Mouse (Mus musculus) liver, embryonic 12.5 days (tissue): Measurements from ENCODE around the gene Pacs1. TPM values are rescaled to one million over a fixed set of nuclear protein-coding genes. Genes with fewer than 3 reads are reported as not detected.

Experiments
- ATAC-seq: fragments of 200-750 bp; cut with Nextera tagmentation; 2 replicates; pipeline ENCODE4 v1.8.0; 2017; ENCODE audit warnings: moderate number of reproducible peaks, mild to moderate bottlenecking, moderate library complexity
- H3K27ac ChIP-seq: fragments of 300-500 bp; sonication (generic); 2 replicates; pipeline ENCODE4 v1.5.1; 2016; ENCODE audit warnings: mild to moderate bottlenecking
- H3K27me3 ChIP-seq: fragments of 300-500 bp; sonication (generic); replicated peaks from 2 replicates; pipeline ENCODE4 v1.6.1; 2016; ENCODE audit warnings: mild to moderate bottlenecking, moderate library complexity
- H3K36me3 ChIP-seq: fragments of 300-500 bp; sonication (generic); 2 replicates; pipeline ENCODE4 v1.6.1; 2016; ENCODE audit warnings: mild to moderate bottlenecking, moderate library complexity
- H3K4me1 ChIP-seq: fragments of 300-500 bp; sonication (generic); 2 replicates; pipeline ENCODE4 v1.6.1; 2016
- H3K4me2 ChIP-seq: fragments of 300-500 bp; sonication (generic); 2 replicates; pipeline ENCODE4 v1.6.1; 2016; ENCODE audit warnings: mild to moderate bottlenecking, moderate library complexity
- H3K4me3 ChIP-seq: fragments of 300-500 bp; sonication (generic); 2 replicates; pipeline ENCODE4 v1.5.1; 2016; ENCODE audit warnings: mild to moderate bottlenecking, moderate library complexity
- H3K9ac ChIP-seq: fragments of 300-500 bp; sonication (generic); 2 replicates; pipeline ENCODE4 v1.6.1; 2016; ENCODE audit warnings: mild to moderate bottlenecking, moderate library complexity
- H3K9me3 ChIP-seq: fragments of 300-500 bp; sonication (generic); replicated peaks from 2 replicates; pipeline ENCODE4 v1.6.1; 2016; ENCODE audit warnings: mild to moderate bottlenecking, moderate library complexity
- WGBS: fragments of 180-500 bp; shearing (Covaris S2); methylation state at CpG from one replicate; pipeline ENCODE4 v1.1.7; 2016; ENCODE audit not compliant: insufficient replicate concordance; 5-methylcytosine and 5-hydroxymethylcytosine counted together
- polyA plus RNA-seq: library from polyadenylated mRNA; unstranded; fragments of >200 nt; fragmentation: Nextera tagmentation; extraction: Ambion mirVana; gene quantifications from 2 replicates; pipeline ENCODE4 v1.2.1, GENCODE M21; 2016

Pacs1 gene
- polyA plus RNA-seq: 17.2 and 19.7 TPM in 2 replicates

DNA sequence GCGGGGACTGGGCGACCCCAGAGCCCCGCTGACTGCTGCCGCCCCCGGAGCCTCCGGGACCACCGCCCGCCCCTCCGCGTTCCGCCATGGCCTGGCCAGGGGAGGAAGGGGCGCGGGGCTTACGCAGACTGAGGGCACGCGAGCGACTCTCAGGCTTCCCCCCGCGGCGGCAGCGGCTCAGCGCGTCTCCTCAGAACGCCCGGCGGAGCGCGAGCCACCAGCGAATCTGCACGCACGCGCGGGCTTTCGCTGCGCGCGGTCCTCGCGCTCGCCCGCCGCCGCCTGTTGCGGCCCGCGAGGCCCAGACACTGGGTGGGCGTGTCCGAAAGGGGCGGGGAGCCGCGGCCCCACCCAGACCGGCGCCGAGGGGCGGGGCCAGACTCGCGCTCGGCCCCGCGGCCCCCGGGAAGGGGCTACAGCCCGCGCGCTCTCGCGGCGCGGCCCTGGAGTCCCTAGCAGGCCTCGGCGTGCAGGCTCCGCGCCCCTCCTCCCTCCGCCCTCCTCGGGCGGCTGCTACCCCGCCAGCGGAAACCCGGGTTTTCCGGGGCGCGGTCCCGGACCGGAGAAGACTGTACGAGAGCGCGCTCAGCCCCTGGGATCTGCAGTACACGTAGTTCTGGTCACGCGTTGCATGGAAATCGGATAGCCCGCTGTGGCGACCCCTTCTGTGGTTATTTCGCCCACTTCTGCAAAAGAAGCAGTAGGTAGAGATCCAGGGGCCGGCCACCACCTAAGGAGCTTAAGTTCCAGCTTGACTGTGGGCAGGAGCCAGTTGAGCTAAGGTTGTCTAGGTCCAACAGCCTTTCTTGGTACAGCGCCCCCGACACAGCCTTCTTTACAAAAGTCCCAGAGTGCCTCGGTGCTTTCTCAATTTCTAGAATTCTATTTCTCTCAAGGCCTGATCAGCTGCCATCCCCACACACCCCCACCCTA lies at the start of gene Pacs1:
Pacs1 (minus strand) TSS at position 319 of the 933 bp plus-strand sequence.
- WGBS: under 1% methylated on average over 61 of the region's 97 CpGs
- peak; percentile 79 for ATAC-seq
- peak within 1 kb of the TSS; percentile 100 for H3K4me2 ChIP-seq
- H3K4me1 ChIP-seq: peaks cover 64% of the 10 kb centered on the region
- no peaks in the 10 kb centered on the region for H3K9me3 ChIP-seq
- peak within 1 kb of the TSS; percentile 88 for H3K27ac ChIP-seq
- peak within 1 kb of the TSS; percentile 95 for H3K9ac ChIP-seq
- H3K27me3 ChIP-seq: no peaks in the 10 kb centered on the region
- peaks cover 45% of the 10 kb centered on the region for H3K36me3 ChIP-seq
- H3K4me3 ChIP-seq: peak within 1 kb of the TSS; percentile 96

DNA sequence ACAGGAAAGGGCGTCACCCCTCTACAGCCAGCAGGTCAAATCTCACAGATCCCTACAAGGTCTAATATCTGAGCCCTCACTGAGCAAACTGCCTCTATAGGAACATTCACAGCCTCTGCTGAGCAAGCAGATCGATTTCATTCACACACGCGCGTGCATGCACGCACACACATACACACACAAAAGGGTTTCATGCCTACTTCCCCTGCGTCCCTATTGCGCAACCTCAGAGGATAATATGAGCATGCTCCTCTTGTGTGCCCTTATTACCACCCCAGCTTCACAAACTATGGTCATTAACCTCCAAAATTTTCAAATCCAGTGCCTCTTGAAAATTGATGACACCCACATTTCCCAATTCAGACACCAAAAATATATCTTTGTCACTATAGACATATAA lies 40.3 kb upstream of the Pacs1 start:
- ATAC-seq: no peak
- Histone ChIP-seq H3K27ac (no peak overlapping the region), H3K27me3 (peaks cover 11% of the 10 kb centered on the region), H3K4me1 (no peaks in the 10 kb centered on the region), H3K9ac (no peak overlapping the region), H3K4me3 (no peak overlapping the region), H3K9me3 (0 out of 2 replicates have a peak, but pooled peaks cover 12% of the 10 kb centered on the region), H3K4me2 (no peak overlapping the region), H3K36me3 (no peaks in the 10 kb centered on the region)
- 75% methylated on average over 8 of the region's 8 CpGs for WGBS

DNA sequence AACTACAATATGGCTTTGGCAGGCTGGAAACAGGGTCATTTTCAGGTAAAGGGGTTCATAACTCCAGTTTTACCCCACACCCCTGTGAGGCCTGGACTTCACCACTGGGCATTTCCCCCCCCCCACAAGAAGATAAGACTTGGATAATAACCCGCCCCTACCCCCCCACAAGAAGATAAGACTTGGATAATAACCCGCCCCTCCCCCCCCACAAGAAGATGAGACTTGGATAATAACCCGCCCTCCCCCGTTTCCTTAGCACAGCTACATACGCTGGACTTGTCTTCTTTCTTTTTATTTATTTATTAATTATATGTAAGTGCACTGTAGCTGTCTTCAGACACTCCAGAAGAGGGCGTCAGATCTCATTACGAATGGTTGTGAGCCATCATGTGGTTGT lies 36.1 kb upstream of the Pacs1 start:
- H3K36me3 ChIP-seq: no peaks in the 10 kb centered on the region
- H3K4me2 ChIP-seq: no peak overlapping the region
- H3K4me3 ChIP-seq: no peak overlapping the region
- H3K27me3 ChIP-seq: peaks cover 38% of the 10 kb centered on the region
- H3K9me3 ChIP-seq: no peaks in the 10 kb centered on the region
- ATAC-seq: no peak
- no peak overlapping the region for H3K9ac ChIP-seq
- H3K27ac ChIP-seq: no peak overlapping the region
- whole genome bisulfite sequencing: 70% methylated on average over 7 of the region's 7 CpGs
- peaks cover 11% of the 10 kb centered on the region for H3K4me1 ChIP-seq

- Histone ChIP-seq H3K9ac (peak overlapping the region; percentile 32; the same call in 1 of the 2 replicates), H3K9me3 (no peaks in the 10 kb centered on the region), H3K4me3 (peak overlapping the region; percentile 30), H3K27ac (no peak overlapping the region), H3K27me3 (peaks cover 43% of the 10 kb centered on the region), H3K36me3 (no peaks in the 10 kb centered on the region), H3K4me1 (peaks cover 11% of the 10 kb centered on the region), H3K4me2 (peak overlapping the region; percentile 63)
- ATAC-seq: no peak
- 26% methylated on average over 98 of the region's 98 CpGs for WGBS
Measured at GRCm38 (mm10) chr19:5306968-5307734, 34.2 kb upstream of the Pacs1 start.

- no peak overlapping the region for H3K9ac ChIP-seq
- WGBS: 55% methylated on average over 6 of the region's 6 CpGs
- ATAC-seq: peak; percentile 27; the same call in 1 of the 2 replicates
Measured at GRCm38 (mm10) chr19:5306279-5306678, 33.4 kb upstream of the Pacs1 start.

GRCm38 (mm10) chr19:5302455-5302854 lies 29.5 kb upstream of the Pacs1 start:
- Histone ChIP-seq H3K36me3 (no peaks in the 10 kb centered on the region), H3K4me2 (no peak overlapping the region), H3K9me3 (no peaks in the 10 kb centered on the region), H3K27ac (no peak overlapping the region), H3K9ac (no peak overlapping the region), H3K4me3 (no peak overlapping the region), H3K4me1 (peaks cover 16% of the 10 kb centered on the region), H3K27me3 (peaks cover 52% of the 10 kb centered on the region)
- ATAC-seq: no peak
- WGBS: 7% methylated on average over 4 of the region's 4 CpGs

More at GRCm38 (mm10) chr19:5306279-5306678, 33.4 kb upstream of the Pacs1 start:
- no peak overlapping the region for H3K4me2 ChIP-seq
- H3K27ac ChIP-seq: no peak overlapping the region
- H3K9me3 ChIP-seq: no peaks in the 10 kb centered on the region
- no peaks in the 10 kb centered on the region for H3K36me3 ChIP-seq
- no peak overlapping the region for H3K4me3 ChIP-seq
- H3K27me3 ChIP-seq: peaks cover 42% of the 10 kb centered on the region
- H3K4me1 ChIP-seq: peaks cover 11% of the 10 kb centered on the region

DNA sequence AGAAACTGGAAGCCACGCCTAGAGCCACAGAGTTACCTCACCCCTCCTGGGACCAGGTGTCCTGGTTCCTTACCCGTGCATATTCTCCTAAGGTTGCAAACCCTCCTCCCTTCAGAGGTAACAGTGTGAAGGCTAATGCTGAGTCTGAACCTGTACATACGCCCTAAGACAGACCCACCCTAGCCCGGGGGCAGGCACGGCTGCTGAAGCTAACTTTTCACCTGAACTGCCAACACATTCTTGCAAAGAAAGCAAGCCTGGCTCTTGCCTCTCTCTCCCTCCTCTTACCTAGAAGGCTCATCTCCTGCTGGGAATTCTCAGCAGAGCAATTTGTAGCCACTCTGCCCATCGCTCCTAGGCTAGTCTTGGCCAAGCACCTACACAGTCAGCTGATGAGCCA lies 27.7 kb upstream of the Pacs1 start:
- ATAC-seq: no peak
- Histone ChIP-seq H3K4me1 (peaks cover 22% of the 10 kb centered on the region), H3K9me3 (no peaks in the 10 kb centered on the region), H3K4me3 (no peak overlapping the region), H3K9ac (no peak overlapping the region), H3K36me3 (no peaks in the 10 kb centered on the region), H3K27ac (no peak overlapping the region), H3K27me3 (peaks cover 42% of the 10 kb centered on the region), H3K4me2 (no peak overlapping the region)
- 70% methylated on average over 6 of the region's 6 CpGs for WGBS

- Histone ChIP-seq H3K4me1 (peaks cover 35% of the 10 kb centered on the region), H3K4me2 (peak within 1 kb of the TSS; percentile 59), H3K4me3 (peak within 1 kb of the TSS; percentile 39), H3K9me3 (no peaks in the 10 kb centered on the region), H3K36me3 (peaks cover 9% of the 10 kb centered on the region), H3K27me3 (peaks cover 34% of the 10 kb centered on the region), H3K27ac (no peak within 1 kb of the TSS), H3K9ac (peak within 1 kb of the TSS; percentile 48; the same call in 1 of the 2 replicates)
- ATAC-seq: no peak
- 21% methylated on average over 32 of the region's 32 CpGs for WGBS
Measured at GRCm38 (mm10) chr19:5297903-5298800, 25.2 kb upstream of the Pacs1 start, which contains the start of gene Gal3st3. Gene Gal3st3, plus strand, starts transcription at chr19:5298331.

GRCm38 (mm10) chr19:5296630-5297029 lies 23.7 kb upstream of the Pacs1 start:
- Histone ChIP-seq H3K27ac (no peak overlapping the region), H3K9ac (0 out of 2 replicates have a peak overlapping the region, but pooled peaks have one; percentile 71), H3K4me2 (peak overlapping the region; percentile 93), H3K27me3 (peaks cover 34% of the 10 kb centered on the region), H3K4me3 (peak overlapping the region; percentile 79; the same call in 1 of the 2 replicates), H3K9me3 (no peaks in the 10 kb centered on the region), H3K4me1 (peaks cover 41% of the 10 kb centered on the region), H3K36me3 (peaks cover 24% of the 10 kb centered on the region)
- ATAC-seq: no peak
- 68% methylated on average over 5 of the region's 5 CpGs for WGBS

DNA sequence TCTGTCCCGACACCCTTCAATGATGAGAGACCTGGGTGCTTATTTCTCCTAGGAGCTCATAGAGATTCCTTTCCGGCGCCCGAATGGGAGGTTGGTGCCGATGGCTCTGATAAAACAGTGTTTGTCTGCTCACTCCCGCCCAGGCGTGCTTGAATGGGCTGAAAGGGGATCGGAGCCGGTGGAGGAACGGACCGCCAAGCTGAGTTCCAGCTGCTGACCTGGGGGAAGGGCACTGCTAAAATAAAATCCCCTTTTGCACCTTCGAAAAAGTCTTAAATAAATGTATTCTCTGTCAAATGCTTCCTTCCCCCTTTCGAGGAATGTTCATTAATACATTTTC lies 22.8 kb upstream of the Pacs1 start:
- Histone ChIP-seq H3K27me3 (peaks cover 31% of the 10 kb centered on the region), H3K27ac (peak overlapping the region; percentile 79), H3K36me3 (peaks cover 33% of the 10 kb centered on the region), H3K4me3 (peak overlapping the region; percentile 79), H3K9ac (peak overlapping the region; percentile 71), H3K4me2 (peak overlapping the region; percentile 93), H3K9me3 (no peaks in the 10 kb centered on the region), H3K4me1 (peaks cover 41% of the 10 kb centered on the region)
- WGBS: 5% methylated on average over 13 of the region's 13 CpGs
- ATAC-seq: peak; percentile 66
